Mouse (Mus musculus) adrenal gland, postnatal 14 days (tissue): ENCODE data around the gene Adora3. TPM values are rescaled to one million over a fixed set of nuclear protein-coding genes. Genes with fewer than 3 reads are reported as not detected.
A peak's percentile ranks its signal among the peaks of the same experiment; 100 is the strongest.

Source experiments
- DNase-seq: peaks from one replicate; pipeline ENCODE4 v3.0.0; 2021; ENCODE audit warnings: mixed read lengths
- total RNA-seq: library from RNA; stranded (reverse); gene quantifications from 2 replicates; pipeline ENCODE4 v1.2.3, GENCODE M21; 2021

The Adora3 gene
- total RNA-seq, 1 experiment from 2014 or later: 0.33 TPM

GRCm38 (mm10) chr3:105876022-105876421 is 5.4 kb downstream of the Adora3 start:
- DNase-seq: peak; percentile 86

- DNase-seq: no peak
These were observed 6.7 kb downstream of the Adora3 start for GRCm38 (mm10) chr3:105877252-105877803.

- no peak for DNase-seq
These were observed 7.3 kb downstream of the Adora3 start for GRCm38 (mm10) chr3:105877919-105878318.

GRCm38 (mm10) chr3:105878751-105879150 is 8.1 kb downstream of the Adora3 start:
- DNase-seq: no peak

- DNase-seq: no peak
These were observed 9.8 kb downstream of the Adora3 start for GRCm38 (mm10) chr3:105880419-105880818.

GRCm38 (mm10) chr3:105882105-105882504 is 11.4 kb downstream of the Adora3 start:
- no peak for DNase-seq

- DNase-seq: no peak
These were observed 12.5 kb downstream of the Adora3 start for GRCm38 (mm10) chr3:105883111-105883510.

- no peak for DNase-seq
These were observed 18.3 kb downstream of the Adora3 start for GRCm38 (mm10) chr3:105888961-105889360.

- DNase-seq: no peak
These were observed 19.6 kb downstream of the Adora3 start for GRCm38 (mm10) chr3:105890220-105890619.

- DNase-seq: no peak
These were observed 20.5 kb downstream of the Adora3 start for GRCm38 (mm10) chr3:105891141-105891540.

GRCm38 (mm10) chr3:105891760-105892571 is 21.3 kb downstream of the Adora3 start:
- peak; percentile 62 for DNase-seq

- DNase-seq: peak; percentile 41
These were observed 22.2 kb downstream of the Adora3 start for GRCm38 (mm10) chr3:105892572-105893495.

GRCm38 (mm10) chr3:105893941-105894391 is 23.3 kb downstream of the Adora3 start:
- DNase-seq: peak; percentile 56

GRCm38 (mm10) chr3:105894601-105895592 is 24.2 kb downstream of the Adora3 start:
- peak; percentile 99 for DNase-seq

GRCm38 (mm10) chr3:105896811-105897210 is 26.2 kb downstream of the Adora3 start:
- no peak for DNase-seq

- peak; percentile 57 for DNase-seq
These were observed 27.7 kb downstream of the Adora3 start for GRCm38 (mm10) chr3:105898325-105898724.

GRCm38 (mm10) chr3:105898861-105899260 is 28.2 kb downstream of the Adora3 start:
- DNase-seq: no peak

- DNase-seq: peak; percentile 90
These were observed 28.9 kb downstream of the Adora3 start for GRCm38 (mm10) chr3:105899394-105900147.

- no peak for DNase-seq
These were observed 29.6 kb downstream of the Adora3 start for GRCm38 (mm10) chr3:105900266-105900665.

GRCm38 (mm10) chr3:105900716-105901115 is 30.1 kb downstream of the Adora3 start:
- no peak for DNase-seq

GRCm38 (mm10) chr3:105901468-105901867 is 30.8 kb downstream of the Adora3 start:
- no peak for DNase-seq
